Mouse (Mus musculus): ENCODE data around the gene Arsg. TPM values are rescaled to one million over a fixed set of nuclear protein-coding genes. Genes with fewer than 3 reads are reported as not detected.

The Arsg gene
- polyA plus RNA-seq, 1 experiment from 2014 or later: 2.7 TPM

DNA sequence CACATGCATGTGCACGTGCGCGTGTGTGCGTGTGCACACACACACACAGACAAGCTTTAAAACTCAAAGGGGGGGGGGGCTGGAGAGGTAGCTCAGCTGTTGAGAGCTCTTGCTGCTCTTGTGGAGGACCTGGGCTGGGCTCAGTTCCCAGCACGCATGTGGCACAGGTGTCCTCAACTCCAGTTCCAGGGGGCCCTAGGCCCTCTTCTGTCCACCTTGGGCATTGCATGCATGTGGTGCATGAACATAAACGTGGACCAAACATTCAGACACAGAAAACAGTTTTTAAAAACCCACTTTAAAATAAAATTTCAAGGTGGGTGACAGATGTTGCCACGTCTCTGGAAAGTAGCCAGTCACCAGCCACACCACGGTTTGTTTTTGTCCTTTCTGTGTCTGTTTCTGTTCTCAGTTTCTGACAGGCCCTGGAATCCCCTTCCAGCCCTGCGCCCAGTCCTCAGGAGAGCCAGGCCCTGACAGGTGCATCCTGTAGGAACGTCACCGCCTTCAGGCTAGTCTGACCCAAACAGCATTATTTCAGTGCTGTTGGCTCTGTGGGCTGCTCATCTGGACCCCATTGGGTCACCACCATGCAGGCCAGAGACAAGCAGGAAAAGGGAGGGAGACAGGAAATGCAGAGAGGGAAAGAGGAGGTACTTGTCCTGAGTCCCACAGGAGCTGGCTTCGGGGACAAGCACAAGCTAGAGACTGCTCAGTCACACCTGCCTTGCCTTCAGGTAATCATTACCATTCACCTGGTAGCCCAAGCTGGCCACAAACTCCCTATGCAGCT lies 125.8 kb downstream of the Arsg start:
- 87% methylated on average over 12 of the region's 12 CpGs for WGBS
- Histone ChIP-seq H3K27me3 (ENCODE audit: control insufficient read depth, insufficient read depth, low read length) (no peaks in the 10 kb centered on the region), H3K27ac (ENCODE audit: low read depth, low read length) (no peak overlapping the region), H3K4me1 (replicated peaks; ENCODE audit: control insufficient read depth, insufficient read depth, low read length) (no peaks in the 10 kb centered on the region), H3K9ac (ENCODE audit: low read length) (no peak overlapping the region), H3K9me3 (ENCODE audit: control insufficient read depth, low read length) (no peaks in the 10 kb centered on the region), H3K36me3 (ENCODE audit: control insufficient read depth, insufficient read depth, low read length) (no peaks in the 10 kb centered on the region), H3K4me3 (ENCODE audit: low read depth, low read length) (no peak overlapping the region), H3K4me2 (ENCODE audit: low read depth, low read length, severe bottlenecking) (no peak overlapping the region)
- DNase-seq (ENCODE audit: low spot score) (no peak), ATAC-seq (replicated peaks; ENCODE audit: low FRiP score) (no peak)

GRCm38 (mm10) chr11:109607600-109607999 lies 134.4 kb downstream of the Arsg start:
- no peak overlapping the region for H3K27ac ChIP-seq (ENCODE audit: low read depth, low read length)
- H3K4me3 ChIP-seq (ENCODE audit: low read depth, low read length): no peak overlapping the region
- H3K9me3 ChIP-seq (ENCODE audit: control insufficient read depth, low read length): no peaks in the 10 kb centered on the region
- peaks cover 7% of the 10 kb centered on the region for H3K4me1 ChIP-seq (replicated peaks; ENCODE audit: control insufficient read depth, insufficient read depth, low read length)
- no peaks in the 10 kb centered on the region for H3K36me3 ChIP-seq (ENCODE audit: control insufficient read depth, insufficient read depth, low read length)
- WGBS: 81% methylated on average over 6 of the region's 6 CpGs
- no peak for DNase-seq (ENCODE audit: low spot score)
- H3K4me2 ChIP-seq (ENCODE audit: low read depth, low read length, severe bottlenecking): no peak overlapping the region
- ATAC-seq (replicated peaks; ENCODE audit: low FRiP score): no peak
- no peak overlapping the region for H3K9ac ChIP-seq (ENCODE audit: low read length)
- H3K27me3 ChIP-seq (ENCODE audit: control insufficient read depth, insufficient read depth, low read length): no peaks in the 10 kb centered on the region

DNA sequence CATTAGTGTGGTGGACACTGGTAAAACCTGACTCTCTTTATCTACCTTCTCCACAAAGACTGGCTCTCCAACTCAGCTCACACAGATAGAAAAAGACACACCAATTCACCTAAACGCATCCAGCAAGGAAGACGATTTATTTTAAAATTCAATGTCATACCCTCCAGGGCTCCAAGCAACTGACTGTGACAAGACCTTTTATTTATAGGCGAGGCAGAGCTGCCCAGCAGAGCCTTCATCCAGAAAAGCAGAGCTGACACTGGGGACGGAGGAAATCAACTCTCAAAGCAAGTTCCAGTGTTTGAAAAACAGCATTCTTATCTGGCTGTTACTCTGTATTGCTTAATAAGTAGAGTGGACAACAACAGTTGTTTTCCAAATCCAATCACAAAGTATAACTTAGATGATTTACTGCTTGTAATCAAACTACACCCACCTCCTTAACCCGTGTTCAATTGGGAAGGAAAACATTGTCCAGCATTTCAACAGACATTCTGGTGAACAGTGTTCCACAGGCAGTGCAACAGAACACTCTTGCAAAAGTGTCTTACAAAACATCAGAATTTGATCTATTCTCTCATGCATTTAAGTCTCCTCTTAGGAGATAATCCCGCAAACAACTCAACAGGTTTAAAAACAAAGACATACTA lies 135.9 kb downstream of the Arsg start:
- ATAC-seq (replicated peaks; ENCODE audit: low FRiP score) (no peak), DNase-seq (ENCODE audit: low spot score) (no peak)
- Histone ChIP-seq H3K27ac (ENCODE audit: low read depth, low read length) (no peak overlapping the region), H3K9ac (ENCODE audit: low read length) (no peak overlapping the region), H3K4me2 (ENCODE audit: low read depth, low read length, severe bottlenecking) (no peak overlapping the region), H3K9me3 (ENCODE audit: control insufficient read depth, low read length) (no peaks in the 10 kb centered on the region), H3K4me1 (replicated peaks; ENCODE audit: control insufficient read depth, insufficient read depth, low read length) (peaks cover 7% of the 10 kb centered on the region), H3K27me3 (ENCODE audit: control insufficient read depth, insufficient read depth, low read length) (no peaks in the 10 kb centered on the region), H3K36me3 (ENCODE audit: control insufficient read depth, insufficient read depth, low read length) (no peaks in the 10 kb centered on the region), H3K4me3 (ENCODE audit: low read depth, low read length) (no peak overlapping the region)
- WGBS: 85% methylated on average over 6 of the region's 6 CpGs

DNA sequence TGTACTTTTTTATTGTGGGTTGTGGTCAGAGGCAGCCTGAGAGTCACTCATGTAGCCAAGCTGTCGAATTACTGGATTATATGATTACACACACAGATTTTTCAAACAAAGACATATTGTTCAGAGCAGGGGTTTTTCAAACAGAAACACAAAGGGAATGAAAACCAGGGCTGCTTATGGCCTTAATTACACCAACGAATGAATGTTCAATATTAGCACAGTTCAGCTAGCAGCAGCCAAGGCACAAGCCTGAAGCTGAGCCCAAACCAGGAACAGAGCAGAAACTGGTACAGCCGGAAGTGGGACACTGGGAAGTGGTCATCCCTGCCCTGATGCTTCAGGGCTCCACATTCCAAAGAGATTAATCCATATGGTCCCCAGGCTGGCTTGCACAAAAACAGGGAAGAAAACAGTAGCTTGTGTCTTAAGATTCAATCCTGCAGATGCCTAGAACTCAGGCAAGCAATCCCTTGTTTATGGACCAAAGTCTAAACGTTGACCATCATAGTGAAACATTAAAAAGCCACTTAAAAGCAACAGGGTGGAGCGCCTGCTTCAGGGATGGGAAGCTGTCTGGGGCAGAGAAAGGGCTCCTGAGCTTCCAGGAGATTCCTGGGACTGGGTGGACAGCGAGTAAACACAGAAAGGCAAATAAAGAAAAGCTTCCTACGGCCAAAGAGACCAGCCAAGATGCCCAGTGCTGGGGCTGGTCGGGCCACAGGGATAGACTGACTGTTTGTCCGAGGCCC lies 137.0 kb downstream of the Arsg start:
- no peak overlapping the region for H3K27ac ChIP-seq (ENCODE audit: low read depth, low read length)
- no peak for DNase-seq (ENCODE audit: low spot score)
- ATAC-seq (replicated peaks; ENCODE audit: low FRiP score): no peak
- no peaks in the 10 kb centered on the region for H3K36me3 ChIP-seq (ENCODE audit: control insufficient read depth, insufficient read depth, low read length)
- H3K4me3 ChIP-seq (ENCODE audit: low read depth, low read length): peak overlapping the region; percentile 63
- peaks cover 7% of the 10 kb centered on the region for H3K4me1 ChIP-seq (replicated peaks; ENCODE audit: control insufficient read depth, insufficient read depth, low read length)
- 10% methylated on average over 9 of the region's 9 CpGs for WGBS
- H3K9me3 ChIP-seq (ENCODE audit: control insufficient read depth, low read length): no peaks in the 10 kb centered on the region
- peak overlapping the region; percentile 62 for H3K9ac ChIP-seq (ENCODE audit: low read length)
- peak overlapping the region; percentile 90 for H3K4me2 ChIP-seq (ENCODE audit: low read depth, low read length, severe bottlenecking)
- H3K27me3 ChIP-seq (ENCODE audit: control insufficient read depth, insufficient read depth, low read length): no peaks in the 10 kb centered on the region

DNA sequence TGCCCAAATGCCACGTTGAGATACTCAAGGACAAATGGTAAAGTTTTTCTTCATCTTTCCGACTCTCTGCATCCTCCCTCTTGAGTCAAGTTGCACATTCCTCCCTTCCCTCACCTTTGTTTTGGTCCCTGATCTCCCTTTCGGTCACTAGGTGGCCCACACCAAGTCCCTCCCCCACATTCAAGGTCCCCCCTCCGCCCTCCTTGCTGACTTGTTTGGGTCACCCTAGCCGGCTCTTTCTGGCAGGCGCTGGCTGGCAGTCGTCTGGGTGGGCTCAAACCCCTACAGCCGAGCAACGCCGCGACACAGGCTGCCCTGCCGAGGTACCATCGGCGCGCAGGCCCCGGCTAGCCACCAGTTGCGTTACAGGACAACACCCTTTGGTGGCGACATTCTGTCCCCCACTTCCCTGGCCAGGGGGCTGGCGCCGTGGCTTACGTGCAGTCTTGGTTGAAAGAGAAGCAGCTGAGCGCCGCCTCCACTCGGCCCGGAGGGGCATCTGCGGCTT lies 137.7 kb downstream of the Arsg start:
- H3K4me1 ChIP-seq (replicated peaks; ENCODE audit: control insufficient read depth, insufficient read depth, low read length): peaks cover 7% of the 10 kb centered on the region
- no peaks in the 10 kb centered on the region for H3K9me3 ChIP-seq (ENCODE audit: control insufficient read depth, low read length)
- H3K27ac ChIP-seq (ENCODE audit: low read depth, low read length): no peak overlapping the region
- no peak for DNase-seq (ENCODE audit: low spot score)
- H3K4me3 ChIP-seq (ENCODE audit: low read depth, low read length): peak overlapping the region; percentile 63
- ATAC-seq (replicated peaks; ENCODE audit: low FRiP score): no peak; the same call in 1 of the 2 replicates
- H3K9ac ChIP-seq (ENCODE audit: low read length): peak overlapping the region; percentile 62
- H3K27me3 ChIP-seq (ENCODE audit: control insufficient read depth, insufficient read depth, low read length): no peaks in the 10 kb centered on the region
- peak overlapping the region; percentile 90 for H3K4me2 ChIP-seq (ENCODE audit: low read depth, low read length, severe bottlenecking)
- no peaks in the 10 kb centered on the region for H3K36me3 ChIP-seq (ENCODE audit: control insufficient read depth, insufficient read depth, low read length)
- 0% methylated on average over 26 of the region's 26 CpGs for WGBS

- peak within 1 kb of the TSS; percentile 62 for H3K9ac ChIP-seq (ENCODE audit: low read length)
- no peaks in the 10 kb centered on the region for H3K9me3 ChIP-seq (ENCODE audit: control insufficient read depth, low read length)
- peak within 1 kb of the TSS; percentile 90 for H3K4me2 ChIP-seq (ENCODE audit: low read depth, low read length, severe bottlenecking)
- peak within 1 kb of the TSS; percentile 63 for H3K4me3 ChIP-seq (ENCODE audit: low read depth, low read length)
- H3K27ac ChIP-seq (ENCODE audit: low read depth, low read length): no peak within 1 kb of the TSS
- WGBS: under 1% methylated on average over 57 of the region's 58 CpGs
- DNase-seq (ENCODE audit: low spot score): peak; percentile 98
- H3K27me3 ChIP-seq (ENCODE audit: control insufficient read depth, insufficient read depth, low read length): no peaks in the 10 kb centered on the region
- peaks cover 7% of the 10 kb centered on the region for H3K4me1 ChIP-seq (replicated peaks; ENCODE audit: control insufficient read depth, insufficient read depth, low read length)
- ATAC-seq (replicated peaks; ENCODE audit: low FRiP score): peak; percentile 97
- no peaks in the 10 kb centered on the region for H3K36me3 ChIP-seq (ENCODE audit: control insufficient read depth, insufficient read depth, low read length)
Observed at GRCm38 (mm10) chr11:109611303-109612149, 138.4 kb downstream of the Arsg start, which contains the start of gene Wipi1. Wipi1 (minus strand) TSS chr11:109611967.

DNA sequence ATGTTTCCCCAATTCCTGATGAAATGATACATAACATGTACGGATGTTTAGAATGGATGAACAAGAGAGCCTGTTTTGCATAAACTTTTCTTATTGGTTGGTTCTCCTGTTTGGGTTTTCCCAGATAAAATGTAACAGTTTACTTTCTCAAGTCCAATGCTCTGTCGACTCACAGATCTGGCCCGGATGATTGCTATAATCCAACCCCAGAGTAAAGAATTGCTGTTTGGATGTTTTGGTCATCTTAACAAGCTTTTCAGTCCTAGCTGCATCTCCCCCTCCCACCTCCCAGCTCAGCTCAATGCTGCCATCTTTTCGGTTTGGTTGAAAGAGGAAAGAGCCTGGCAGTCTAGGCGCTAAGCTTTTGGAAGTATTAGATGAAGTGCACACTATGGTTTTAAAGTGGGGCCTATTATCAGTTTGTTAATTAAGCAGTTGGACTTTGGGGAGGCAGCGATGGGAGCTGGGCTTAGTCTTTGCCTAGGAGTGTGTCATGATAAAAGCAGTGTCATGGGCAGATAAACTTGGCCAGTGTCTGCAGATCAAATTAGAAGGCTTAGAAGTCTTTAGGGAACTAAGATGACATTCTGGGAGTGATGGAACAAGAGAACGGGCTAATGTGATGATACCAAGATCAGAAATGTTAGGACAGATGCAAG lies 139.8 kb downstream of the Arsg start:
- 65% methylated on average over 7 of the region's 7 CpGs for WGBS
- H3K27me3 ChIP-seq (ENCODE audit: control insufficient read depth, insufficient read depth, low read length): no peaks in the 10 kb centered on the region
- DNase-seq (ENCODE audit: low spot score) (no peak), ATAC-seq (replicated peaks; ENCODE audit: low FRiP score) (no peak)
- H3K4me2 ChIP-seq (ENCODE audit: low read depth, low read length, severe bottlenecking): no peak overlapping the region
- H3K36me3 ChIP-seq (ENCODE audit: control insufficient read depth, insufficient read depth, low read length): no peaks in the 10 kb centered on the region
- H3K9ac ChIP-seq (ENCODE audit: low read length): no peak overlapping the region
- no peaks in the 10 kb centered on the region for H3K9me3 ChIP-seq (ENCODE audit: control insufficient read depth, low read length)
- H3K4me1 ChIP-seq (replicated peaks; ENCODE audit: control insufficient read depth, insufficient read depth, low read length): peaks cover 7% of the 10 kb centered on the region
- no peak overlapping the region for H3K4me3 ChIP-seq (ENCODE audit: low read depth, low read length)
- no peak overlapping the region for H3K27ac ChIP-seq (ENCODE audit: low read depth, low read length)
